Mouse (Mus musculus): ENCODE results near the gene Pop4. TPM values are rescaled to one million over a fixed set of nuclear protein-coding genes. Genes with fewer than 3 reads are reported as not detected.
A peak's percentile ranks its signal among the peaks of the same experiment; 100 is the strongest.

Gene Pop4
- polyA plus RNA-seq, 1 experiment from 2014 or later = 76.6 TPM

DNA sequence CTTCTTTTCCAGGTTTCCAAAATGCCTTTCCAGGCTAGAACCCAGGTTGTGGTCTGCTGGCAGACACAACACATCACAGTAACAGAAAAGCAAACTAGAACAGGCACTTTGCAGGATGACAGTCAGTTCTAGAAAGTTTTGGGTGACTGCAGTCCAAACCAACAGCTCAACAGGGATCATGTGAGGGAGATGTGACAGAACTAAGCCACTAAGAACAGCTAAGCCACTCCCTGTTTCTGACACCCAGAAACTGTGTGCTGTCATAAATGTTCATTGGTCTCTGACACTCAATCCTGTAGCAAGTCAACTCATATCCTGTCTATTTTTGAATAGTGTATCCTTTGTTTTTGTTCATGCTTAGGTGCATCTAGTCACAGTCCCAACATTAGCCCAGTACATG is 34.1 kb downstream of the Pop4 start:
- Histone ChIP-seq H3K36me3 (no peaks in the 10 kb centered on the region), H3K4me1 (no peaks in the 10 kb centered on the region), H3K4me2 (no peak overlapping the region), H3K4me3 (no peak overlapping the region), H3K9me3 (no peaks in the 10 kb centered on the region), H3K27ac (no peak overlapping the region), H3K27me3 (no peaks in the 10 kb centered on the region), H3K9ac (no peak overlapping the region)
- ATAC-seq (ENCODE audit: insufficient number of reproducible peaks, insufficient read depth, low FRiP score, low TSS enrichment, low read depth) = no peak

- Histone ChIP-seq H3K4me3 (no peak overlapping the region), H3K4me1 (no peaks in the 10 kb centered on the region), H3K4me2 (no peak overlapping the region), H3K27ac (no peak overlapping the region), H3K9ac (no peak overlapping the region), H3K9me3 (no peaks in the 10 kb centered on the region), H3K36me3 (no peaks in the 10 kb centered on the region), H3K27me3 (no peaks in the 10 kb centered on the region)
- ATAC-seq (ENCODE audit: insufficient number of reproducible peaks, insufficient read depth, low FRiP score, low TSS enrichment, low read depth) = no peak
- WGBS = 47% methylated on average over 11 of the region's 11 CpGs
Measured at GRCm38 (mm10) chr7:38236400-38237105, 34.7 kb downstream of the Pop4 start.

- peaks cover 18% of the 10 kb centered on the region for H3K27me3 ChIP-seq
- no peak for ATAC-seq (ENCODE audit: insufficient number of reproducible peaks, insufficient read depth, low FRiP score, low TSS enrichment, low read depth)
- H3K4me1 ChIP-seq = peaks cover 9% of the 10 kb centered on the region
- WGBS = 17% methylated on average over 8 of the region's 8 CpGs
- H3K4me3 ChIP-seq = no peak overlapping the region
- no peaks in the 10 kb centered on the region for H3K9me3 ChIP-seq
- H3K9ac ChIP-seq = no peak overlapping the region
- H3K36me3 ChIP-seq = no peaks in the 10 kb centered on the region
- no peak overlapping the region for H3K27ac ChIP-seq
- H3K4me2 ChIP-seq = no peak overlapping the region
Measured at GRCm38 (mm10) chr7:38230285-38230684, 40.9 kb downstream of the Pop4 start.

GRCm38 (mm10) chr7:38228329-38228728 is 42.9 kb downstream of the Pop4 start:
- no peak overlapping the region for H3K27ac ChIP-seq

DNA sequence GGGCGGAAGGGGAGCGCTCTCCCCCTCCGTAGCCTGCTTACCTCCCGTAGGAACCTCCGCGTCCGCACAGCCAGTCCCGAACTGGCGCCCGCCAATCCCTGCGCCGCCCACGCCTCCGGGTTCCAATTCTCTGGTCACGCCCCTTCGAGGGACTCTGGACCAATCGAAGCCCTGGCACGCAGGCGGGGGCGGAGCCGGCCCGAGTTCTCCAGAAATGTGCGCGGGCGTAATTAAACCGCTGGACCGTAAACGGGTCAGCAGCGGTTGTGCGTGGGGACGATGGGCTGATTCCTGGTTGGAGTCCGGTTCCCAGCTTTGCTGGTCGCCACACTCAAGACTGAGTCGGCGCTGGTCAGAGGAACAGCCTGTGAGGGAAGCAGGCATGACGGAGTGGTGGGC is 43.3 kb downstream of the Pop4 start, which contains the start of gene Plekhf1:
TSS of gene Plekhf1 (minus strand) at position 117 of the 399 bp plus-strand sequence.
- Histone ChIP-seq H3K9me3 (no peaks in the 10 kb centered on the region), H3K4me1 (peaks cover 16% of the 10 kb centered on the region), H3K4me2 (peak within 1 kb of the TSS; percentile 77), H3K9ac (peak within 1 kb of the TSS; percentile 75), H3K4me3 (peak within 1 kb of the TSS; percentile 64), H3K36me3 (no peaks in the 10 kb centered on the region), H3K27me3 (peaks cover 18% of the 10 kb centered on the region), H3K27ac (peak within 1 kb of the TSS; percentile 34)
- under 1% methylated on average over 36 of the region's 36 CpGs for WGBS
- ATAC-seq (ENCODE audit: insufficient number of reproducible peaks, insufficient read depth, low FRiP score, low TSS enrichment, low read depth) = peak; percentile 92

More at GRCm38 (mm10) chr7:38228329-38228728, 42.9 kb downstream of the Pop4 start:
- ATAC-seq (ENCODE audit: insufficient number of reproducible peaks, insufficient read depth, low FRiP score, low TSS enrichment, low read depth) = no peak
- H3K4me3 ChIP-seq = peak overlapping the region; percentile 64
- no peaks in the 10 kb centered on the region for H3K36me3 ChIP-seq
- H3K9me3 ChIP-seq = no peaks in the 10 kb centered on the region
- H3K9ac ChIP-seq = peak overlapping the region; percentile 75
- WGBS = 24% methylated on average over 8 of the region's 8 CpGs
- H3K4me2 ChIP-seq = peak overlapping the region; percentile 77
- peaks cover 18% of the 10 kb centered on the region for H3K27me3 ChIP-seq
- peaks cover 16% of the 10 kb centered on the region for H3K4me1 ChIP-seq

DNA sequence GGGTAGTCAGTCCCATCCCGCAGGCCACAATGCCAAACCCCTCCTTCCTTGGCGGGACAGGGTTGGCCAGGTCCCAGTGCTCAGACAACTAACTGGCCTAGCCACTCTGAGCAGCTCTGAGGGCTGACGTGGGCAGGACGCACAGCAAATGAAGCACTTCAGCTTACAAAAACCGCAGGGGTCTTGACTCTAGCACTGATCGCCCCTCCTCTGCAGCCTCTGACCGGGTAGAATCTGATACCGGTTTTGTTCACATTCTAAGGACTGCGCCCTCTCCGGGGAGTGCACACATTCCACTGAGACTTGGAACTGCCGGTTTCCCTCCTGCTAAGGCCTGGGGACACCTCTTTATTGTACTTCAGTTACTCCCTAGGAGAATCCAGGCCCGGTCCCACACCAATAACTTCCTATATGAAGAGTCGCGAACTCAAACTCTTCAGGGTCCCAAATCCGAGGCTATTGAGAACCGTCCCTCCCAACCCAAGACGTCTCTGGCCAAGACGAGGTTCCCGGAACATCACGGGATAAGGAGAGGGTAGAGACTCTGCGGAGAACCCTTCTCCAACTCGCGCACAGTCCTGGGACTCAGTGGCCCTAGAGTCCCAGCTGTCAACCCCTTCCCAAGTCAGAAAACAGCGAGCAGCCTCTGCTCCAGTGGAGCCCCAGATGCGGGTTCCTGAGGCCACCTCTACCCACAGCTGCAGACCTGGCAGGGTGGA is 43.9 kb downstream of the Pop4 start:
- H3K27ac ChIP-seq = peak overlapping the region; percentile 34
- H3K27me3 ChIP-seq = peaks cover 18% of the 10 kb centered on the region
- ATAC-seq (ENCODE audit: insufficient number of reproducible peaks, insufficient read depth, low FRiP score, low TSS enrichment, low read depth) = peak; percentile 40
- no peaks in the 10 kb centered on the region for H3K9me3 ChIP-seq
- H3K9ac ChIP-seq = peak overlapping the region; percentile 75
- H3K4me3 ChIP-seq = peak overlapping the region; percentile 64
- H3K36me3 ChIP-seq = no peaks in the 10 kb centered on the region
- H3K4me1 ChIP-seq = peaks cover 16% of the 10 kb centered on the region
- 1% methylated on average over 25 of the region's 25 CpGs for WGBS
- H3K4me2 ChIP-seq = peak overlapping the region; percentile 77

DNA sequence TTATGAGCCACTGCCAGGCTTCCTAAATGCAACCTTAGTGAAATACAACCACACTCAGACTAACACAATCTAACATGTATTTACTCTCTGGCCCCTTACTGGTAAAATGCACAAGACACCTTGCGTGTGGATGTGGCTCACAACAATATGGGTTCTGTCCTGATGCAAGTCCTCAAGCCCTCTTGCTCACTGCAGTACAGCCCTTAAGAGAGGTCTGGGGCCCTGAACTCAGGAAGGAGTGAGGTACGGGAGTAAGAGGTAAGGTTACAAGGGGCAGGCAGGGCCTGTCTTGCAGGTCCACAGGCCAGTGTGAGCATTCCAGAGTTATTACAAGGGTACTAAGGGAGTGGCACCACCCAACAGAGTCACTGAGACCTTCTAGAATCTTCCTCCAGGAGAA is 45.0 kb downstream of the Pop4 start:
- peak overlapping the region; percentile 64 for H3K4me3 ChIP-seq
- H3K4me1 ChIP-seq = peaks cover 16% of the 10 kb centered on the region
- H3K27me3 ChIP-seq = peaks cover 18% of the 10 kb centered on the region
- H3K27ac ChIP-seq = no peak overlapping the region
- peak overlapping the region; percentile 77 for H3K4me2 ChIP-seq
- H3K9ac ChIP-seq = no peak overlapping the region
- peaks cover 10% of the 10 kb centered on the region; the same call in 1 of the 2 replicates for H3K36me3 ChIP-seq
- WGBS = 70% methylated on average over 2 of the region's 2 CpGs
- no peak for ATAC-seq (ENCODE audit: insufficient number of reproducible peaks, insufficient read depth, low FRiP score, low TSS enrichment, low read depth)
- no peaks in the 10 kb centered on the region for H3K9me3 ChIP-seq

DNA sequence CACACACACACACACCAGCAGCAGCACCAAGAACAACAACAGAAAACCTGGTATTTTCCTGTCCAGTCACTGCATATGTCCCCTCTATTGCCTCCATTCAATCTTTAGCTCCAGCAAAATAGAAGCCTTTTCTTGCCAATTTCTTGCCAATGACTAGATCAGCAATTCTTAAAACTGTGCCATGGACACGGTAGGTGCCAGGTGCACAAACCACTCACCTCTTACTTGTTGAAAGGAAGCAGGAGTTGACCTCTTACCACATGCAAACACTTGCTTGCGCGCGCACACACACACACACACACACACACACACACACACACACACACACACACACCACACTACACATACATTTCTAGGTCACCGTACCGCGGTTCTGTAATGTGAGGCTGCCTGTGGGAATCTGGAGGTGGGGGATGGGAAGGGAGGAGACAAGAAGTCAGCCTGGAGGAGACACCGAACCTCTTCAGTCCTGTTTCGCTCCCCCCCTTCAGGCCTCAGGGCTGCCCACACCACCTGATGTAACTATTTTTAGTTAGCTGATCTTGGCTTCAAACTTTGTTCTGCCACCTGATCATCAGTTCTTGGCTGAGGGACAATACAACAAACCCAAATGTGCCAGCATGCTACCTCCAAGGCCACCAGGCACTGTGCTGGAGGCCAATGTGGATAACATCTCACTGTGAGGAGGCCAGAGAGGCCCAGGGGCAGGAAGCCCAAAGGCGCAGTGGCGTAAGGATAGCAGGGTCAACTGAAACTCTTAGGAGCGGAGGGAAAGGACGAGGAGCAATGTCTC is 46.5 kb downstream of the Pop4 start:
- no peak for ATAC-seq (ENCODE audit: insufficient number of reproducible peaks, insufficient read depth, low FRiP score, low TSS enrichment, low read depth)
- Histone ChIP-seq H3K27me3 (peaks cover 13% of the 10 kb centered on the region), H3K27ac (no peak overlapping the region), H3K4me3 (no peak overlapping the region), H3K36me3 (peaks cover 24% of the 10 kb centered on the region), H3K9ac (no peak overlapping the region), H3K9me3 (no peaks in the 10 kb centered on the region), H3K4me2 (no peak overlapping the region), H3K4me1 (peaks cover 16% of the 10 kb centered on the region)
- WGBS = 80% methylated on average over 13 of the region's 13 CpGs

DNA sequence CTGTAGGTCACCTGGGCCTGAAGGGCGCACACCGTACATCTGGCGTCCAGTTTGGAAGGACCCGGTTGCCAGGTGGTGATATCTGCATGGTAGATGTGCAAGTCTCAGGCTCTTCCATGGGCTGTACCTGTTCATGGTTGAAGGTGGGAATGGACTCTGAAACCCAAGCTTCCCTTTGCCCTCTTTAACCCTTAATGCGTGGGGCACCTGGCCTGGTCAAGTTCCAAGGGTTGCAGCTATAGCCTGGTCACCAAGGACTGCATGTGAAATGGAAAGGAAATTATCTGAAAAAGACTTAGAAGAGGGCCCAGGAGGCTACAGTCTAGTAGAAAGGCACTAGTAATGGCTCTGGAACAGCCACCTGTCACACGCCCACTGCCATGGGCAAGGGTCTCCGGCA is 50.4 kb downstream of the Pop4 start:
- 97% methylated on average over 7 of the region's 7 CpGs for WGBS
- H3K27ac ChIP-seq = no peak overlapping the region
- H3K4me2 ChIP-seq = no peak overlapping the region
- H3K4me1 ChIP-seq = peaks cover 7% of the 10 kb centered on the region
- peaks cover 28% of the 10 kb centered on the region for H3K36me3 ChIP-seq
- ATAC-seq (ENCODE audit: insufficient number of reproducible peaks, insufficient read depth, low FRiP score, low TSS enrichment, low read depth) = no peak; the same call in 1 of the 2 replicates
- no peak overlapping the region for H3K9ac ChIP-seq
- H3K27me3 ChIP-seq = no peaks in the 10 kb centered on the region
- H3K4me3 ChIP-seq = no peak overlapping the region
- no peaks in the 10 kb centered on the region for H3K9me3 ChIP-seq

- H3K36me3 ChIP-seq = peaks cover 28% of the 10 kb centered on the region
- H3K9me3 ChIP-seq = no peaks in the 10 kb centered on the region
- H3K4me3 ChIP-seq = no peak overlapping the region
- H3K27me3 ChIP-seq = no peaks in the 10 kb centered on the region
- WGBS = 75% methylated on average over 4 of the region's 4 CpGs
- no peaks in the 10 kb centered on the region for H3K4me1 ChIP-seq
- no peak for ATAC-seq (ENCODE audit: insufficient number of reproducible peaks, insufficient read depth, low FRiP score, low TSS enrichment, low read depth)
- no peak overlapping the region for H3K4me2 ChIP-seq
- no peak overlapping the region for H3K27ac ChIP-seq
- no peak overlapping the region for H3K9ac ChIP-seq
Measured at GRCm38 (mm10) chr7:38219526-38219925, 51.7 kb downstream of the Pop4 start.

DNA sequence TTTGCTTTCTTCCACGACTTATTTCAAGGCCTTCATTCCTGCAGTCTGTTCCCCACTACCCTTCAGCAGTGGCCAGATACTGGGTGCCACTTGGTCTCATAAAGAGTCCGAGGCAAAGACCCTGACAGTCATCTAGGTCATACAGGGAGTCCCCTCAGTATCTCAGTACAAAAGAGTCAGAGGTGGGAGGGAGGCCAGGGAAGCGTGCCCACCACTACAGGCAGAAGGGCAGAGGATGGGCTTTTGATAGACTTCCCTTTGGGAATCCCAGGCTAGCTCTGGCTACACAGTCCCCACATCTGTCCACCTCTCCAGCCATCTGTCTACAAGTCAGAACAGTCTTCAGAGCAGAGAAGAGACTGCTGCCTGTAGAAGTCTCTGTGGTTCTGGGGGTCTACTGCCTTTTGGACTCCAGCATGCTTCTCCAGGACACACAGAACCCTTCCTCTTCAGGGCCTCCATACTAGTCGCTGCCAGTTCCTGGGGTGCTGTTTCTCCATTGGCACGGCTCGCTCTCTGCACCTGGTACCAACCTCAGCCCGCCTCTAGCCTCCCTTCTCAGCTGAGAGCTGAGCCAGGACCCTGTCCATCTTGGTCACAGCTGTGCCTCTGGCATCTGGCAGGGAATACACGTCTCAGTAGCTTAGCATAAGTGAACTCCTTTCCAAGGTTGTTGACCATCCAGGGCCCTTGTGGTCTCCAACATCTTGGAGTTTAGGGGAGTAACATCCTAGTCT is 52.4 kb downstream of the Pop4 start:
- no peaks in the 10 kb centered on the region for H3K4me1 ChIP-seq
- H3K27ac ChIP-seq = no peak overlapping the region
- ATAC-seq (ENCODE audit: insufficient number of reproducible peaks, insufficient read depth, low FRiP score, low TSS enrichment, low read depth) = no peak
- H3K9me3 ChIP-seq = no peaks in the 10 kb centered on the region
- no peaks in the 10 kb centered on the region for H3K27me3 ChIP-seq
- no peak overlapping the region for H3K4me3 ChIP-seq
- H3K9ac ChIP-seq = no peak overlapping the region
- WGBS = 77% methylated on average over 8 of the region's 8 CpGs
- H3K4me2 ChIP-seq = no peak overlapping the region
- peaks cover 28% of the 10 kb centered on the region for H3K36me3 ChIP-seq
